8 mouse cellular contexts compared by ENCODE assay signal in genomic region chr4:117928699-117929241, GRCm38 (mm10). TPM values are rescaled to one million over a fixed set of nuclear protein-coding genes. Genes with fewer than 3 reads are reported as not detected.
A peak's percentile ranks its signal among the peaks of the same experiment; 100 is the strongest.
DNase-seq lines count a peak whose midpoint lies in the region; ATAC-seq and TF ChIP-seq lines count a peak whose summit lies in the region.

No protein-coding gene starts in this region.

- DNase-seq in left cerebral cortex, adult 18-20 months (ENCODE audit: low spot score in 2 of 2): peak; percentile 59 to 62
- no peak for DNase-seq in left cerebral cortex, adult 9 months (ENCODE audit: low spot score in 2 of 2)
- DNase-seq in forebrain, embryonic 10.5 days (ENCODE audit: extremely low spot score, low spot score): peak; percentile 61
- peak; percentile 54 for DNase-seq in hindbrain, embryonic 10.5 days (ENCODE audit: low spot score)
- DNase-seq in limb, embryonic 14.5 days (ENCODE audit: low spot score): peak; percentile 43
- DNase-seq in midbrain, embryonic 14.5 days: peak; percentile 69
- DNase-seq in urinary bladder, postnatal 25 days (ENCODE audit: low spot score): peak; percentile 66

- H3K4me2 ChIP-seq in limb, embryonic 14.5 days (replicated peaks; ENCODE audit: low read depth, low read length, severe bottlenecking): peak overlapping the region; percentile 89
- peak overlapping the region; percentile 47 for H3K4me2 ChIP-seq in midbrain, embryonic 14.5 days (ENCODE audit: low read length)

- TF ChIP-seq CTCF in bone marrow macrophage, adult 2 months (IDR thresholded peaks at IDR 0.05; ENCODE audit: low read depth, low read length): peak; percentile 9; the same call in 1 of the 2 replicates

- H3K4me3 ChIP-seq in bone marrow macrophage, adult 2 months (ENCODE audit: insufficient read depth, low read length): peak overlapping the region; percentile 10; the same call in 1 of the 2 replicates
- H3K4me3 ChIP-seq in forebrain, embryonic 10.5 days: peak overlapping the region; percentile 55
- H3K4me3 ChIP-seq in hindbrain, embryonic 10.5 days: peak overlapping the region; percentile 53
- peak overlapping the region; percentile 46 for H3K4me3 ChIP-seq in limb, embryonic 14.5 days (replicated peaks; ENCODE audit: low read length)
- H3K4me3 ChIP-seq in midbrain, embryonic 14.5 days (replicated peaks; ENCODE audit: low read depth, low read length): no peak overlapping the region

- peaks cover 78% of the 10 kb centered on the region for H3K27me3 ChIP-seq in forebrain, embryonic 10.5 days (ENCODE audit: poor library complexity, severe bottlenecking)
- peaks cover 80% of the 10 kb centered on the region for H3K27me3 ChIP-seq in hindbrain, embryonic 10.5 days (ENCODE audit: insufficient read depth, poor library complexity, severe bottlenecking)
- H3K27me3 ChIP-seq in limb, embryonic 14.5 days (ENCODE audit: control insufficient read depth, insufficient read depth, low read length): peaks cover 26% of the 10 kb centered on the region
- H3K27me3 ChIP-seq in midbrain, embryonic 14.5 days (ENCODE audit: control insufficient read depth, insufficient read depth, low read length): peaks cover 46% of the 10 kb centered on the region

- H3K9me3 ChIP-seq in forebrain, embryonic 10.5 days: no peaks in the 10 kb centered on the region
- no peaks in the 10 kb centered on the region for H3K9me3 ChIP-seq in hindbrain, embryonic 10.5 days
- H3K9me3 ChIP-seq in limb, embryonic 14.5 days (ENCODE audit: control insufficient read depth, low read length): no peaks in the 10 kb centered on the region
- no peaks in the 10 kb centered on the region for H3K9me3 ChIP-seq in midbrain, embryonic 14.5 days (ENCODE audit: control insufficient read depth, low read length)

- H3K9ac ChIP-seq in limb, embryonic 14.5 days (ENCODE audit: low read depth, low read length, severe bottlenecking): peak overlapping the region; percentile 55
- no peak overlapping the region for H3K9ac ChIP-seq in midbrain, embryonic 14.5 days (replicated peaks; ENCODE audit: low read length)

- H3K36me3 ChIP-seq in forebrain, embryonic 10.5 days (replicated peaks): peaks cover 11% of the 10 kb centered on the region
- 0 out of 2 replicates have a peak, but pooled peaks cover 8% of the 10 kb centered on the region for H3K36me3 ChIP-seq in hindbrain, embryonic 10.5 days
- peaks cover 9% of the 10 kb centered on the region for H3K36me3 ChIP-seq in limb, embryonic 14.5 days (ENCODE audit: control insufficient read depth, insufficient read depth, low read length)
- no peaks in the 10 kb centered on the region for H3K36me3 ChIP-seq in midbrain, embryonic 14.5 days (ENCODE audit: control insufficient read depth, insufficient read depth, low read length)

- no peak overlapping the region for H3K27ac ChIP-seq in bone marrow macrophage, adult 2 months (ENCODE audit: insufficient read depth, low read depth, low read length)
- H3K27ac ChIP-seq in forebrain, embryonic 10.5 days: peak overlapping the region; percentile 56; the same call in 1 of the 2 replicates
- peak overlapping the region; percentile 64; the same call in 1 of the 2 replicates for H3K27ac ChIP-seq in hindbrain, embryonic 10.5 days
- H3K27ac ChIP-seq in limb, embryonic 14.5 days (replicated peaks; ENCODE audit: low read depth, low read length): peak overlapping the region; percentile 55
- H3K27ac ChIP-seq in midbrain, embryonic 14.5 days (replicated peaks; ENCODE audit: low read depth, low read length): no peak overlapping the region

- no peaks in the 10 kb centered on the region for H3K4me1 ChIP-seq in bone marrow macrophage, adult 2 months (ENCODE audit: control insufficient read depth, insufficient read depth, low read length)
- H3K4me1 ChIP-seq in forebrain, embryonic 10.5 days: peaks cover 40% of the 10 kb centered on the region
- H3K4me1 ChIP-seq in hindbrain, embryonic 10.5 days (replicated peaks): peaks cover 38% of the 10 kb centered on the region
- H3K4me1 ChIP-seq in limb, embryonic 14.5 days (ENCODE audit: control insufficient read depth, insufficient read depth, low read length): peaks cover 24% of the 10 kb centered on the region
- peaks cover 16% of the 10 kb centered on the region for H3K4me1 ChIP-seq in midbrain, embryonic 14.5 days (ENCODE audit: control insufficient read depth, insufficient read depth, low read length)

- ATAC-seq in limb, embryonic 14.5 days (ENCODE audit: low FRiP score, low read depth): no peak
- no peak for ATAC-seq in midbrain, embryonic 14.5 days (ENCODE audit: low FRiP score, low TSS enrichment)

- no peak for TF ChIP-seq POLR2A in bone marrow macrophage, adult 2 months (IDR thresholded peaks at IDR 0.05; ENCODE audit: borderline replicate concordance, low read depth, low read length)
- TF ChIP-seq POLR2A in limb, embryonic 14.5 days (IDR thresholded peaks at IDR 0.05; ENCODE audit: borderline replicate concordance, extremely low read depth, insufficient read depth, insufficient read length): no peak

- 3% methylated on average over 13 of the region's 13 CpGs for WGBS in forebrain, embryonic 10.5 days
- WGBS in hindbrain, embryonic 10.5 days: 4% methylated on average over 13 of the region's 13 CpGs
- WGBS in limb, embryonic 14.5 days: 2% methylated on average over 13 of the region's 13 CpGs
- 3% methylated on average over 13 of the region's 13 CpGs for WGBS in midbrain, embryonic 14.5 days

RNA-seq across cellular contexts. Expression of gene Artn, which starts 0.8 kb away (rescaled TPM):
- total RNA-seq in left cerebral cortex, adult 18-20 months (2021): 1 to 10 TPM; 1.7 to 2.5 TPM
- polyA plus RNA-seq in bone marrow macrophage, adult 2 months (2012; ENCODE audit: insufficient read depth, insufficient read length, missing spikeins): not detected in 2 replicates
- 0.44 and 0.58 TPM in 2 replicates for polyA plus RNA-seq in forebrain, embryonic 10.5 days (2016; fragmentation: Nextera tagmentation; extraction: Ambion mirVana)
- polyA plus RNA-seq in hindbrain, embryonic 10.5 days (2016; fragmentation: Nextera tagmentation; extraction: Ambion mirVana): 1.4 and 1.8 TPM in 2 replicates
- polyA plus RNA-seq in limb, embryonic 14.5 days (2012; rRNA removed): 4.1 and 5.7 TPM in 2 replicates
- 5.5 and 7.6 TPM in 2 replicates for polyA plus RNA-seq in limb, embryonic 14.5 days (2014; fragmentation: Nextera tagmentation; extraction: Ambion mirVana)
- 0.50 and 0.66 TPM in 2 replicates for polyA plus RNA-seq in midbrain, embryonic 14.5 days (2014; fragmentation: Nextera tagmentation; extraction: Ambion mirVana)

RNA-seq across cellular contexts. Expression of gene Ipo13, which starts 14.0 kb away (rescaled TPM):
- total RNA-seq in left cerebral cortex, adult 18-20 months (2021): 100 to 1,000 TPM; 106 to 125 TPM
- polyA plus RNA-seq in bone marrow macrophage, adult 2 months (2012; ENCODE audit: insufficient read depth, insufficient read length, missing spikeins): 77.8 and 95.3 TPM in 2 replicates
- polyA plus RNA-seq in forebrain, embryonic 10.5 days (2016; fragmentation: Nextera tagmentation; extraction: Ambion mirVana): 63.2 and 67.3 TPM in 2 replicates
- polyA plus RNA-seq in hindbrain, embryonic 10.5 days (2016; fragmentation: Nextera tagmentation; extraction: Ambion mirVana): 71.1 and 79.5 TPM in 2 replicates
- 63.4 and 75.9 TPM in 2 replicates for polyA plus RNA-seq in limb, embryonic 14.5 days (2012; rRNA removed)
- 38.8 and 40.4 TPM in 2 replicates for polyA plus RNA-seq in limb, embryonic 14.5 days (2014; fragmentation: Nextera tagmentation; extraction: Ambion mirVana)
- polyA plus RNA-seq in midbrain, embryonic 14.5 days (2014; fragmentation: Nextera tagmentation; extraction: Ambion mirVana): 56.0 and 62.7 TPM in 2 replicates

RNA-seq across cellular contexts. Expression of gene Dph2, which starts 36.9 kb away (rescaled TPM):
- 1 to 10 TPM; 9.2 to 9.8 TPM for total RNA-seq in left cerebral cortex, adult 18-20 months (2021)
- 4.0 and 5.1 TPM in 2 replicates for polyA plus RNA-seq in bone marrow macrophage, adult 2 months (2012; ENCODE audit: insufficient read depth, insufficient read length, missing spikeins)
- polyA plus RNA-seq in forebrain, embryonic 10.5 days (2016; fragmentation: Nextera tagmentation; extraction: Ambion mirVana): 29.1 and 29.3 TPM in 2 replicates
- polyA plus RNA-seq in hindbrain, embryonic 10.5 days (2016; fragmentation: Nextera tagmentation; extraction: Ambion mirVana): 27.1 and 27.5 TPM in 2 replicates
- polyA plus RNA-seq in limb, embryonic 14.5 days (2012; rRNA removed): 18.4 and 23.2 TPM in 2 replicates
- 17.0 and 18.7 TPM in 2 replicates for polyA plus RNA-seq in limb, embryonic 14.5 days (2014; fragmentation: Nextera tagmentation; extraction: Ambion mirVana)
- polyA plus RNA-seq in midbrain, embryonic 14.5 days (2014; fragmentation: Nextera tagmentation; extraction: Ambion mirVana): 20.6 and 26.1 TPM in 2 replicates

RNA-seq across cellular contexts. Expression of gene Atp6v0b, which starts 41.6 kb away (rescaled TPM):
- 100 to 1,000 TPM; 421 to 464 TPM for total RNA-seq in left cerebral cortex, adult 18-20 months (2021)
- polyA plus RNA-seq in bone marrow macrophage, adult 2 months (2012; ENCODE audit: insufficient read depth, insufficient read length, missing spikeins): 712 and 757 TPM in 2 replicates
- polyA plus RNA-seq in forebrain, embryonic 10.5 days (2016; fragmentation: Nextera tagmentation; extraction: Ambion mirVana): 160 and 166 TPM in 2 replicates
- polyA plus RNA-seq in hindbrain, embryonic 10.5 days (2016; fragmentation: Nextera tagmentation; extraction: Ambion mirVana): 208 and 263 TPM in 2 replicates
- 262 and 310 TPM in 2 replicates for polyA plus RNA-seq in limb, embryonic 14.5 days (2012; rRNA removed)
- polyA plus RNA-seq in limb, embryonic 14.5 days (2014; fragmentation: Nextera tagmentation; extraction: Ambion mirVana): 216 and 224 TPM in 2 replicates
- polyA plus RNA-seq in midbrain, embryonic 14.5 days (2014; fragmentation: Nextera tagmentation; extraction: Ambion mirVana): 528 and 640 TPM in 2 replicates

RNA-seq across cellular contexts. Expression of gene B4galt2, which starts 45.5 kb away (rescaled TPM):
- total RNA-seq in left cerebral cortex, adult 18-20 months (2021): 10 to 100 TPM; 82.6 to 89.3 TPM
- 0.32 TPM in 1 of 2 replicates, not detected in the other for polyA plus RNA-seq in bone marrow macrophage, adult 2 months (2012; ENCODE audit: insufficient read depth, insufficient read length, missing spikeins)
- 20.9 and 21.8 TPM in 2 replicates for polyA plus RNA-seq in forebrain, embryonic 10.5 days (2016; fragmentation: Nextera tagmentation; extraction: Ambion mirVana)
- 22.7 and 31.7 TPM in 2 replicates for polyA plus RNA-seq in hindbrain, embryonic 10.5 days (2016; fragmentation: Nextera tagmentation; extraction: Ambion mirVana)
- polyA plus RNA-seq in limb, embryonic 14.5 days (2012; rRNA removed): 95.4 and 149 TPM in 2 replicates
- polyA plus RNA-seq in limb, embryonic 14.5 days (2014; fragmentation: Nextera tagmentation; extraction: Ambion mirVana): 43.4 and 48.8 TPM in 2 replicates
- 78.1 and 94.2 TPM in 2 replicates for polyA plus RNA-seq in midbrain, embryonic 14.5 days (2014; fragmentation: Nextera tagmentation; extraction: Ambion mirVana)

Comparison
In these comparisons a context has a peak if more than half of its experiments do, and no peak if none do; other contexts are left out.
1. DNase-seq: peak in left cerebral cortex, adult 18-20 months (2 of 2), forebrain, embryonic 10.5 days (single experiment), hindbrain, embryonic 10.5 days (single experiment), limb, embryonic 14.5 days (single experiment), midbrain, embryonic 14.5 days (single experiment) and urinary bladder, postnatal 25 days (single experiment); none in left cerebral cortex, adult 9 months (0 of 2).
2. H3K27ac ChIP-seq: peak in forebrain, embryonic 10.5 days (single experiment), hindbrain, embryonic 10.5 days (single experiment) and limb, embryonic 14.5 days (single experiment); none in bone marrow macrophage, adult 2 months (single experiment) and midbrain, embryonic 14.5 days (single experiment).